Mouse (Mus musculus): ENCODE results near the gene Nup98.

Nup98 gene

DNA sequence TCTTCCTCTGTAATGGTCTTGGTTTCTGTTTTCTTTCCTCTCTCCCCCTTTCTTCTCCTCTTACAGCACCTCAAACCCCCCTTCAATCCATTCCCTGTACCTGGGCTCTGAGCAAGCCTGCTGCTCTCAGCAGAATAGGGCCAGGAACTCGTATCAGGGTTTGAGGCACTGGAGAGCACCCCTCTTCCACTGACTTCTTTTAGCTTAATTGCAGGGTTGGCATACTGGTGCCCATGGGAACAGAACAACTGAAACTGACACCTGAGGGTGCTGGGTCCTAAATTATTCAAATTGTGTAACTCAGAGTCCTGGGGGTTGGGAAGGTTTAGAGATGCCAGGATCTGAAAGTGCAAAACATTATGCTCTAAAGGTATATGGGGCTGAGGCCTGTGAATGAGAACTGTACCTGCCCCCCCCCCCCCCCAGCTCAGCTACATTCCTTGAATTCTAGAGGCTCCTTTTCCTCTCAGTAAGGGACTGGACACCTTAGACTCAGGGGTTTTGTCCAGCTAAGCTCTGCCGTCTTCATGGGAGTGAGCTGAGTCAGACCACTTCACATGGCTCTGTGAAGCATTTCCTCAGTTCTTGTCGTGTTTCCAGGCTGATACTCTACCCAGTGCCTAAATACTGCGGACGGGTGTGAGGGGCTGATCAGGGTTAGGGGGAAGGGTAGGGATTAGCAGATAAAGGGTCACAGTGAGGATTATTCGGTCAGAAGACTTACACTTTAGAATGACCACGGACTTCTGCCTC is 93.2 kb downstream of the Nup98 start, which contains the start of gene Chrna10:
TSS of gene Chrna10 (minus strand) at position 250 of the 753 bp plus-strand sequence.
- no peak for DNase-seq

DNA sequence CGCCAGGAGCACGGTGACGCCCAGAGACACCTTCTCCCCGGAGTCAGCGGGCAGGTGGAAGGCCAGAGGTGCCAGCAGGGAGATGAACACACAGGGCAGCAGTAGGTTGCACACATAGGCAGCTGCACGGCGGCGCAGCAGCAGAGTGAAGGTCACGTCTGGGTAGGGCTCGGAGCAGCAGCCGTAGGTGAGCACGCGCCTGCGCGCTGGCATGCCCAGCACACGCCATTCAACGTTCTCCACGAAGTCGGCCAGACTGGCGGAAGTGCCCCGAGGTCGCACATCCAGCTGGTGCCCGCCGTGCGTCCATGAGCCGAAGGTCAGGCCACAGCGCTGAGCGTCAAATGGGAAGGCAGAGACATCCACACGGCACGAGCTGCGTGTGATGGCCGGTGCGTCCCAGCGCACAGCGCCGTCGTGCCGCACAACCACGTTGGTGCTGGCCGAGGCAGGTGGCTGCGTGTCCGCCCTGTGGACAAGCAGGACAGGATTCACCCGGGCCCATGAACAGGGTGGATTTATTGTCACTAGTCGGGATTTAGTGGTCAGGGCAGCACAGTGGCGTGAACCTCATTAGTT is 96.7 kb downstream of the Nup98 start:
- DNase-seq, result no peak

DNA sequence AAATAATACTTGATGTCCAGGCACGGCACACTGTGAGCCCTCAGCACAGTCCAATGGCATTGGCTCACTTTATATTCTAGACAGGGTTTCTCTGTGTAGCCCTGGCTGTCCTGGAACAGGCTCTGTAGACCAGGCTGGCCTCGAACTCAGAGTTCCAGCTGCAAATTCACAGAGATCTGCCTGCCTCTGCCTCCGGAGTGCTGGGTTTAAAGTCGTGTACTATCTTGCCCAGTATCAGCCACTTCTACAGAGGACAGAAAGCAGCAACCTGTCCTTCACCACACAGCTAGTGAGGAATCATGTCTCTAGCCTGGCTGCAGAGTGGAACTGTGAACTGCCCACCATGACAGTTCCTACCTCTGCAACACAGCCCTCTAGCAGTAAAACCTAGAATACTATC is 100.2 kb downstream of the Nup98 start:
- no peak for DNase-seq

DNA sequence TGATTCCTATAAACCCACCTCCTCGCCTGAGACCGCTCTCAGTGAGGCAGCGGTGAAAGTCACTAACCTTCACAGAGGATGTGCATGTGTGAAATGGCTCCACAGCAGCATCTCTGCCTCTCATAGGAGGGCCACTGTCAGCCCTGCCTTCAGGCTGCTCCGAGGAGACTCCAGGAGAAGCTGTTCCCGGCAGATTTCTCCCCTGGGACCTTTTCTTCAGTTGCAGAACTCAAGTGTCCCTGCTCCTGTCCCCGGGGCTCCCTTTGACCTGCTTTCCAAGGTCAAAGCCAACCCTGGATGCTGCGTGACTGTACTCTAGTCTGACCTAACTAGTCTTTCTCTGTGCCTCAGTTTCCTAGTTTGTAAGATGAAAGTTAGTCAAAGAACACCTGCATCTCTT is 100.8 kb downstream of the Nup98 start, which contains the start of gene Art5:
TSS of gene Art5 (minus strand) at position 319 of the 400 bp plus-strand sequence.
- DNase-seq, result no peak

- DNase-seq, result no peak
Observed at GRCm38 (mm10) chr7:102108206-102108605, 101.8 kb downstream of the Nup98 start.

GRCm38 (mm10) chr7:102106700-102107141 is 103.3 kb downstream of the Nup98 start:
- DNase-seq, result no peak

GRCm38 (mm10) chr7:102104126-102104525 is 105.8 kb downstream of the Nup98 start:
- peak; percentile 39 to 48 for DNase-seq

DNA sequence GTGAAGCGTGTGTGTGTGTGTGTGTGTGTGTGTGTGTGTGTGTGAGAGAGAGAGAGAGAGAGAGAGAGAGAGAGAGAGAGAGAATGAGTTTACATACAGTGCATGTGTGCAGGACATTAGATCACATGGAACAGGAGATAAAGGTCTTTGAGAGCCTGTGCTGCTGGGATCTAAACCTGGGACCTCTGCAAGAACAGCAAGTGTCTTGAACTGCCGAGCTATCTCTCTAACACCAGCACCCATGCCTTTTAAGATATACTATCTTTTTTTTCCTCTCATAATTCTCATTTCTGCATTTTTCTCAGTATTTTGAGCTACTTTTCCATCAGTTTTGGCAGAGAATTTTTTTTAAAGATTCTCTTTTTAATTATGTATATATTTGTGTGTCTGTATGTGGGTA is 106.4 kb downstream of the Nup98 start:
- DNase-seq, result no peak

DNA sequence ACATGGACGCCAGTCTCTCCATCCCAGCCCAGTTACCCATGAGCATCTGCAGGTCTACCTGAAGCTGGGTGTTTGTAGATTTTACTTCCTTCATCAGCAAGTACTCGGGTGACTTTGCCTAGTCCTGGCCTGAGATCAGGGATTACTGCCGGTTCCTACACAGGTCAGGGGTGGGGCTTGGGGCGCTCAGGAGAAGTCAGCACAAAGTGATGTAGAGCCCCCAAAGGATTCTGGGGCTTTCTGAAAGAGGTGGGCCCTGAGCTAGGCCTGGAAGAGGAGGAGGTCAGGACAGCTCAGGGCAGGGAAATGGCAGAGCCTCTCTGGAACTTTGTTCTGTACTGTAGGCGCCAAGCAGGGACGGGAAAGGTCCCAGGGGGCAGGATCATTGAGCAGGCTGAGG is 107.3 kb downstream of the Nup98 start:
- DNase-seq, result no peak

DNA sequence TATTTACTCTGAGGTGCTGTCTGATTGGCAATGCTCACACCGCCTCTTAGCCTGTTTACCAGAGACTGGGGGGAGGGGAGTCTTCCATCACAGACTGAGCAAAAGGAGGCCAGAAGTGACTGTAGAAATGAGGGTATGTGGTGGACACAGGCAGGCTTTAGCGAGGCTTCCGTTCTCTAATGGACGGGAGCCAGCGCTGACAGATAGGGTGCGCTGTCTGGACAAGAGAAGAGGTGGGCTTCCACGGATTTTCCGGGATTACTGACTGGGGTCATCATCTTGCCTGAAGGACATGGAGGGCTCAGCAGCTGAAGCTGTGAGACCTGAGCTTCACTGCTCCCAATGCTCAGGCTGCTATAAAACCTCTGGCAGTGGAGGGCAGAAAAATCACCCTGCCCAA is 107.7 kb downstream of the Nup98 start:
- no peak for DNase-seq

DNA sequence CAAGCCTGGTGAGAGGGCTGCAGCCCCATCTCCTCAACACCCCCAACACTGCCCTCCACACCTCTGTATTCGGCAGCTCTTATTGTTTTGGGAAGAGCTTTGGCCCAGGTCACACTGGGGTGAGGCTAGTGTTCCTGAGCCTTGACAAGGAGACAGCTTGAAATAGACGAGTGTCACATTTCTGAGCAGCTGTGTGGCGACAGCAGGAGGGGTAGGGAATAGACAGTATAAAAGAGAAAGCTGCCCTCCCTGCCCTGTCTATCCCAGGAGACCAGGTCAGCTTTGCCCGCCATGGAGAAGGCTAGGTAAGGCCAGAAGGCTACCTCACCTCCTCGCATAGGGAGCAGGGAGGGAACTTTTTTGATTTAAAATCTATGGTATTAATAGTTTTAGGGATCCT is 108.5 kb downstream of the Nup98 start, which contains the start of gene Art1:
TSS of gene Art1 (plus strand) at position 257 of the 400 bp plus-strand sequence.
- DNase-seq, result no peak

- no peak for DNase-seq
Observed at GRCm38 (mm10) chr7:102100868-102101267, 109.1 kb downstream of the Nup98 start.

- no peak for DNase-seq
Observed at GRCm38 (mm10) chr7:102099760-102100661, 110.0 kb downstream of the Nup98 start.

GRCm38 (mm10) chr7:102087336-102087735 is 122.6 kb downstream of the Nup98 start:
- peak in 1 of 2 experiments; percentile 30 for DNase-seq

- no peak for DNase-seq
Observed at GRCm38 (mm10) chr7:102084041-102084696, 125.8 kb downstream of the Nup98 start.

DNA sequence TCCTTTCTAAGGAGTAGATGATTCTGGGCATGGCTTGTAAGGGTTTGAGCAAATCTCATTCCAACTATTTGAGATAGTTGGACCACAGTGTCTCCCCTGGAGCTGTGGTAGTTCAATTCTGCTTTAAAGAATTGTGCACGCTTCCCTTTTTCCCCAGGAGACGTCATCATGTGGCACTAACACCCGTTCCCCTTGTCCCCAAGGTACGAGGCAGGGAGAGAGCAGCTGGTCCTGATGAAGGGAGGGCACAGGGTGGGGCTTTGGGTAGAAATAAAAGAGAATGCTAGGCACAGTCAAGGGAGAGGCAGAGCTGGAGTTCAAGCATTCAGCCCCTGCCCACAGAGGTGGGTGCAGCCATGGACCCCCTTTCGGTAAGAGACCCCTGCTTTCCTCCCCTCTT is 127.2 kb downstream of the Nup98 start, which contains the start of gene Trpc2:
TSS of gene Trpc2 (plus strand) at position 301 of the 400 bp plus-strand sequence.
- DNase-seq, result no peak

- no peak for DNase-seq
Observed at GRCm38 (mm10) chr7:102081784-102082183, 128.2 kb downstream of the Nup98 start.

- no peak for DNase-seq
Observed at GRCm38 (mm10) chr7:102080311-102080710, 129.7 kb downstream of the Nup98 start.

GRCm38 (mm10) chr7:102078517-102078916 is 131.5 kb downstream of the Nup98 start:
- peak; percentile 21 to 42 for DNase-seq

- DNase-seq, result no peak
Observed at GRCm38 (mm10) chr7:102076714-102077296, 133.2 kb downstream of the Nup98 start.
